Mouse (Mus musculus): ENCODE measurements at regions not wholly inside any gene's neighbourhood (a gene's known extent, or its start where the extent isn't known, plus 50 kb on each side); places are given as distances from the start of the nearest gene placed in this dataset.

DNA sequence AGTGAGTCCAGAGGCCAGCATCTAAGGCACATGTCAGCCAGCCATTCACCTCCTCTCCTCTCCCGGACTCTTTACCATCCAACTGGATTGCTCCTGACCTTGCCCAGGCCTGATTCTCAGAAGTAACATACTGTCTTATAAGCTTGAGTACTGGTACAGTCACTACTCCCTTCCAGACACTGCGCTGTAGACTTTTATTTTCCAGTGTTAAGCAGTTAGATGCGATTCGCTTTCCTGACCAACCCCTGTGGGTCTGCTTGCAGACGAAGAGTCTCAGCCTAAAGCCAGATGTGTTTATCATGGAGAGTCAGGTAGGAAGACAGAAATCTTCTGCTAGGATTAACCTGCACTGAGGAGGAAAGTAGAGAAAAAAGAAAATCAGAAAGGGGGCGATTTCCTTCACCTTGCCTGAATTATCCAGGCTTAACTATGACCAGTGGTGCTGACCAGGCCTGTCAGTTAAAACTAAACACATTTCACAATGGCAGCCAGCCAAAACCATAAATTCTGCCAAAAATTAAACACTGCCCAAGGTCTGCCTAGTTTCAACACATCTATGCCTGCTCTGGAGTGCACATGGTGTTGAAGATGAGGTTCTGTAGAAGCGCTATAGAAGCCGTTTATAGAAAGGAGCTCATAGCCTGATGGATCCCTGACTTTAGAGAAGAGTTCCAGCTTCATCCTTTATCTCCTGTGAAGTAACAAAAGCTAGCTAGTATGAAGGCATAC, 199.5 kb upstream of the Mctp2 start:
- Histone ChIP-seq H3K4me3 (replicated peaks) (no peak overlapping the region), H3K27me3 (replicated peaks) (no peaks in the 10 kb centered on the region), H3K4me2 (replicated peaks) (no peak overlapping the region), H3K9me3 (no peaks in the 10 kb centered on the region), H3K36me3 (no peaks in the 10 kb centered on the region), H3K9ac (no peak overlapping the region), H3K27ac (peak overlapping the region; percentile 66), H3K4me1 (replicated peaks) (no peaks in the 10 kb centered on the region)
- ATAC-seq, result peak; percentile 79
- 44% methylated on average over 8 of the region's 8 CpGs for WGBS

DNA sequence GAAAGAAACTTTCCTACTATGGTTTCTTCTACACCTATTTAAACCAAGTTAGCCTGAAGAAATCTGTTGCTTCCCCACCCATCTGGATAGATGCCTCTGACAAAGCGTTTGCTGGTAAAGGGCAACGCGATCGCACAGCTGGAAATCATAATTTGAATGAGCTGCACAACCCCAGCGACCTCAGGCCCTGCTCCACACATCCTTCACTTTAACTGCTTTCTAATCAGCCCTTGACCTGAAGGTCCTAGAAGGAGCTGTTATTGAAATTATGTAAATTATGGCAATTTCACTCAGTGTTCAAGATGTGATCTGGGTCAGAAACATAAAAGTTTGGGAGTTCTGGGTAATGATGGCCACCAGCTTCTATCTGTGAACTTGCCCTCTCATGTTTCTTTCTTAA, 201.5 kb upstream of the Mctp2 start:
- H3K36me3 ChIP-seq, result no peaks in the 10 kb centered on the region
- 62% methylated on average over 5 of the region's 5 CpGs for WGBS
- no peaks in the 10 kb centered on the region for H3K4me1 ChIP-seq (replicated peaks)
- H3K9me3 ChIP-seq, result no peaks in the 10 kb centered on the region
- ATAC-seq, result no peak
- no peak overlapping the region for H3K27ac ChIP-seq
- no peaks in the 10 kb centered on the region for H3K27me3 ChIP-seq (replicated peaks)
- no peak overlapping the region for H3K4me3 ChIP-seq (replicated peaks)
- no peak overlapping the region for H3K9ac ChIP-seq
- H3K4me2 ChIP-seq (replicated peaks), result no peak overlapping the region

DNA sequence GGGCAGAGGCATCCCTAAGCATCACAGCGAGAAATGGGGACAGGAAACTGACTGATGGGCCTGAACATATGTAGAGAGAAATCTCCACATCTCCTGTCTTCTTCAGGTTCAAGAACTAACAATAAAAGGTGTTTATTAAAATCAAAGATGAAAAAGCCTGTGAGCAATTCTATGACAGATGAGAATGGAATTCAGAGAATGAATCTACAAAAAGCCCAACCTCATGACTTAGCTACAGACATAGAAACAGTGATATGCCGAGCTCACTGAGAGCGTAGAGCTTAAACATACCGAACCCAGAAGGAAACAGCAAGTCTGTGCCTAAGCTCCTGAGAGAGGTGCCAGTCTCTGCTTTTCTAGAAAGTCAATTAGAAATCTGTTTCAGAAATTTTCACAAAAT, 203.7 kb upstream of the Mctp2 start:
- whole genome bisulfite sequencing, result 64% methylated on average over 4 of the region's 4 CpGs

DNA sequence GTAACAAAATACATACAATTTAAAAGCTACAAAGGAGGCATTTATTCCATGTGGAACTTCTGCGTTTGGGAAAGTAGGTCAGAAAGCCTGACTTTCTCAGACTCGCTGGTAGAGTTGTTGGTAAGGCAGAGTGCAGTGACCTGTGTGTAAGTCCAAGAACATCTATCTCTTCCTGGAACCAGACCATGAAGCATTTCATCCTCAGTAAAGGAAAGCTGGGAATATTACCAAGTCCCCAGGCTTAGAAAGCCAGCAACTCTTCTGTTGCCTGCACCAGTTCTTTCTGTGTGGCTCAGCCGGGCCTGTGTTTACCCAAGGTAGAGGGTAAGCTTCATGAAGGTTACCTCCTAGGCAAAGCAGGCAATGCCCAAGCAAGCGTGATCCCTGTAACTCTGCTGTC, 207.0 kb upstream of the Mctp2 start:
- no peak overlapping the region for H3K4me2 ChIP-seq (replicated peaks)
- H3K36me3 ChIP-seq, result no peaks in the 10 kb centered on the region
- ATAC-seq, result no peak
- no peak overlapping the region for H3K4me3 ChIP-seq (replicated peaks)
- WGBS, result 68% methylated on average over 4 of the region's 4 CpGs
- H3K9ac ChIP-seq, result no peak overlapping the region
- H3K4me1 ChIP-seq (replicated peaks), result no peaks in the 10 kb centered on the region
- no peaks in the 10 kb centered on the region for H3K9me3 ChIP-seq
- H3K27ac ChIP-seq, result no peak overlapping the region
- no peaks in the 10 kb centered on the region for H3K27me3 ChIP-seq (replicated peaks)

More for the DNA sequence above, 203.7 kb upstream of the Mctp2 start:
- Histone ChIP-seq H3K36me3 (no peaks in the 10 kb centered on the region), H3K4me1 (replicated peaks) (no peaks in the 10 kb centered on the region), H3K27me3 (replicated peaks) (no peaks in the 10 kb centered on the region), H3K9ac (no peak overlapping the region), H3K27ac (no peak overlapping the region), H3K4me3 (replicated peaks) (no peak overlapping the region), H3K9me3 (no peaks in the 10 kb centered on the region), H3K4me2 (replicated peaks) (no peak overlapping the region)
- no peak for ATAC-seq

DNA sequence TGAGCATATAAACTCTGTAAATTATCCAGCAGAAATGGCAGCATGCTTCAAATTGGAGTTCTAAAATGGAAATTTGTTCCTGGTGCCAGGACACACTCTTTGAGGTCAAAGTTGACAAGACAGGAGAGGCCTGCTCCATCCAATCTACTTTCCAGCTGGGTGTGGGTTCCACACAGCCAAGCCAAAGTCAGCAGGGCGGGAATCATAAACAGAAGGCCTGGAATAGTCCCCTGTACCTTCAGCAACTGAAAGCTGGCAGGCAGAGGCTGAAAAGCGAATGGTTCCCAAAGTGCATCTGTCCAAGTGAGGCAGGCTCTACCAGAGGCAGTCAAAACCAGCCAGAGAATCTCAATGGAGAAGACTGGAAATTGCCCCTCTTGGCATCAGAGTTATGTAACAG, 208.4 kb upstream of the Mctp2 start:
- Histone ChIP-seq H3K4me3 (replicated peaks) (no peak overlapping the region), H3K36me3 (no peaks in the 10 kb centered on the region), H3K9ac (no peak overlapping the region), H3K27ac (no peak overlapping the region), H3K4me1 (replicated peaks) (no peaks in the 10 kb centered on the region), H3K4me2 (replicated peaks) (no peak overlapping the region), H3K9me3 (no peaks in the 10 kb centered on the region), H3K27me3 (replicated peaks) (no peaks in the 10 kb centered on the region)
- WGBS, result 83% methylated on average over 2 of the region's 2 CpGs
- ATAC-seq, result no peak

DNA sequence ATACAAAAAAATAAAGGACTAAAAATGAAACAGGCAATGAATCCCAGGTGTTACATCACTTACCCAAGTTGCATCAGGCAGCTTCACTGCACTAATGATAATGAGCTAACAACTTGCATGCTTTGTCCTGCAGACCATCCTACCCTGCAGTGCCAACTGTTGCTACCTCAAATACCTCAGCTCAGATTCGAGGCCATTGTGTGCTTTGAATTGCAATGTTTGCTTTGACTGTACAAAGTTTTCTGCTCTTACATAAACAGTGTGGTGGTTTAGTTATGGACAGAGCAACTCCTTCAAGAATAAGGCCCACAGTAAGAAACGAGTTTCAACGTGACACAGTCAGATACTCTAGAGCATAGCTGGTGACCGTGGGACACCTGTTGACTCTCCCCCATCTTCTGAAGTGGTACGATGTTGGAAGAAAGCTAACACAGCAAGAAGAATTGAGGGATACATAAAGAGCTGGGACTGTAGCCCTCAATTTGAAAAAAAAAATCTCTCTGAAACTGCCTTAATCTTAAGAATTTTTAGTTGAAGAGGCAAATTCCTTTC, 212.1 kb upstream of the Mctp2 start:
- H3K4me1 ChIP-seq (replicated peaks), result no peaks in the 10 kb centered on the region
- H3K27ac ChIP-seq, result no peak overlapping the region
- no peak overlapping the region for H3K9ac ChIP-seq
- no peaks in the 10 kb centered on the region for H3K9me3 ChIP-seq
- no peaks in the 10 kb centered on the region for H3K27me3 ChIP-seq (replicated peaks)
- H3K4me3 ChIP-seq (replicated peaks), result no peak overlapping the region
- no peak overlapping the region for H3K4me2 ChIP-seq (replicated peaks)
- no peaks in the 10 kb centered on the region for H3K36me3 ChIP-seq
- 57% methylated on average over 5 of the region's 5 CpGs for WGBS
- ATAC-seq, result no peak

DNA sequence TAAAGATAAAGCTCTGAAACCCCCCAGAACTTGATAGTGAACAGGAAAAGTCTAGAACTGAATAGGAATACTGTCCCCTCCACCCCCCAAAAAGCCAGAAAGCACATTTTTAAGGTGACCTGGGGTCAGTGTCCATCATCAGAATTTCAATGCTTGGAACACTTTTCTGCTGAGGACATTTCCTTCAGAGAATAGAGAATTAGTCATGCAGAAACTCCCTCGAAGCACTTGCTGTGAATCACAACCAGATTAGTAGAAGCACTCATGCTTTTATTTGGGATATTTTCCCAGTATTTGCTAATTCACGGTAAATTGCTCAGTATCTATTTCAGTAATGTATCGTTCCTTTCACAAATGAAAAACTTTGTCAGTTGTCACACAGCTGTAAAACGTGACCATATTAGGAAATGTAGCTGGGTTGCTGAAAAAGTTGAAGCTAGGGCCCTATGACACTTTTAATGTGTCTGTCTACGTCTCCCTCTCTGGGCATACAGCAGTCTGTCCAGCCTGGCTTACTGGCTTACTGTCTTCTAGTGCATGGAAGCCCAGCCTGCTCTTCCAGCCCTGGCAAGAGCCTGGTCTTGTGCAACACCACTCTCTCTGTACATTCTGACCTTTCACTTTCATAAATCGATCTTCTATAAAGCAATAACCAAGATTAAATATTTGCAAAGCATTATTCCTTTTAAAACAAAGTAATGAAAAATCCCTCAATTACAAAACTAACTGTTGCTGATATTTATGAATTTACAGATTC, 213.1 kb upstream of the Mctp2 start:
- Histone ChIP-seq H3K4me2 (replicated peaks) (no peak overlapping the region), H3K9me3 (no peaks in the 10 kb centered on the region), H3K27ac (no peak overlapping the region), H3K4me1 (replicated peaks) (no peaks in the 10 kb centered on the region), H3K36me3 (no peaks in the 10 kb centered on the region), H3K4me3 (replicated peaks) (no peak overlapping the region), H3K9ac (no peak overlapping the region), H3K27me3 (replicated peaks) (no peaks in the 10 kb centered on the region)
- ATAC-seq, result no peak
- WGBS, result 59% methylated on average over 6 of the region's 6 CpGs

DNA sequence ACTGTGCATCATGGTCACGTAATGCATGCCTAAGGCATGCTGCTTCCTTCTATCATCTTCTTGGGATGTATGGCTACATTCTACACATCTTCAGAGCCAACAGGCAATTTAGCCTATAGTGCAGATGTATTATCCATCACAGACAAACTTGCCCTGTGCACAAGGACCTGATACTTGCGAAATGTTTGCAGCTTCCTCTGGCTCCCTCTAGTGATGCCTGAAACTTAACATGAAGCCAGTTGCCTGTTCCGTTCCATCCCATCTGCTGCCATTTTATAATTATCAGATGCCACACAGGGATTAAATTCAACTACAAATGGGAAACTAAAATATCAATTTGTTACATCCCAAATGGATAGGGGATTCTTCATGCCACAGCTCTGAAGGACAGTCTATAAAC, 222.5 kb upstream of the Mctp2 start:
- H3K4me3 ChIP-seq (replicated peaks), result no peak overlapping the region
- 87% methylated on average over 3 of the region's 3 CpGs for WGBS

DNA sequence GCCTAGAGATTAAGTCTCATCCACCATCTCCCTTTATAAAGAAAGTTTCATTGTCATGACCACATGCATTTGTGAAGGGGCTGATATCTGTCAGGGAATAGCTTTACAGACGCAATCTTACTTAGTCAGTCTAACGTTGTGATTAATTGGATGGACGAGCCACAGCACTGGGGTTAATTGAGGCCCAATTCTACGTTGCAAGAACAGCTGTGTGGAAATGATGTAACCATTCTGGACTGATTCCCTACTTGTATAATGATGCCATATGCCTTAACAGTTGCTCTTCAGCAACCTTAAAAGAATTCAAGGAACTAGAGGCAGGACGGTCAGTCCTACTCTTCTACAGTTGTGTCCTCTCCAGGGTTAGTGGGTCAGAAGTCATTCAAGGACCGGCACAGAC, 231.9 kb upstream of the Mctp2 start:
- no peak overlapping the region for H3K4me3 ChIP-seq (replicated peaks)
- H3K27ac ChIP-seq, result no peak overlapping the region
- ATAC-seq, result no peak
- H3K9me3 ChIP-seq, result no peaks in the 10 kb centered on the region
- H3K27me3 ChIP-seq (replicated peaks), result no peaks in the 10 kb centered on the region
- WGBS, result 68% methylated on average over 6 of the region's 6 CpGs
- no peak overlapping the region for H3K9ac ChIP-seq
- H3K4me1 ChIP-seq (replicated peaks), result no peaks in the 10 kb centered on the region
- H3K36me3 ChIP-seq, result no peaks in the 10 kb centered on the region
- no peak overlapping the region for H3K4me2 ChIP-seq (replicated peaks)

More for the DNA sequence above, 222.5 kb upstream of the Mctp2 start:
- ATAC-seq, result no peak
- Histone ChIP-seq H3K27ac (no peak overlapping the region), H3K9ac (no peak overlapping the region), H3K9me3 (no peaks in the 10 kb centered on the region), H3K27me3 (replicated peaks) (no peaks in the 10 kb centered on the region), H3K4me2 (replicated peaks) (no peak overlapping the region), H3K4me1 (replicated peaks) (no peaks in the 10 kb centered on the region), H3K36me3 (no peaks in the 10 kb centered on the region)

DNA sequence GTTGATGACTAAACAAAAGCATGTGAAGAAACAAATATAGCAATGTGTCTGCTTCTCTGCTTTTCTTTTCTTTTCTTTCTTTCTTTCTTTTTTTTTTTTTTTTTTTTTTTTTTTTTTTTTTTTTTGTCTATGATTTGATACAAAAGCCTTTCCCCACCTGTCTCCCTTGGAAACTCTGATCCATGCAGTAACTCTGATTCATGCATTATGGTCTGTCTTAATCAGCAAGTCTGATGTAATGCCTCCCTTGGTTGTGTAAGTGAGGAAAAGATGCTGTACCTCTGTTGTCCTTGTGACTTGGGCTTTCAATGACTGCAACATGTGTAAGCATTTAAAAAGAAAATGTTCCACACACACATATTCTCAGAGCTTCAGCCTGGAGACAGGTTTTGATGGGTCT, 233.5 kb upstream of the Mctp2 start:
- H3K27me3 ChIP-seq (replicated peaks), result no peaks in the 10 kb centered on the region
- ATAC-seq, result no peak
- no peak overlapping the region for H3K9ac ChIP-seq

DNA sequence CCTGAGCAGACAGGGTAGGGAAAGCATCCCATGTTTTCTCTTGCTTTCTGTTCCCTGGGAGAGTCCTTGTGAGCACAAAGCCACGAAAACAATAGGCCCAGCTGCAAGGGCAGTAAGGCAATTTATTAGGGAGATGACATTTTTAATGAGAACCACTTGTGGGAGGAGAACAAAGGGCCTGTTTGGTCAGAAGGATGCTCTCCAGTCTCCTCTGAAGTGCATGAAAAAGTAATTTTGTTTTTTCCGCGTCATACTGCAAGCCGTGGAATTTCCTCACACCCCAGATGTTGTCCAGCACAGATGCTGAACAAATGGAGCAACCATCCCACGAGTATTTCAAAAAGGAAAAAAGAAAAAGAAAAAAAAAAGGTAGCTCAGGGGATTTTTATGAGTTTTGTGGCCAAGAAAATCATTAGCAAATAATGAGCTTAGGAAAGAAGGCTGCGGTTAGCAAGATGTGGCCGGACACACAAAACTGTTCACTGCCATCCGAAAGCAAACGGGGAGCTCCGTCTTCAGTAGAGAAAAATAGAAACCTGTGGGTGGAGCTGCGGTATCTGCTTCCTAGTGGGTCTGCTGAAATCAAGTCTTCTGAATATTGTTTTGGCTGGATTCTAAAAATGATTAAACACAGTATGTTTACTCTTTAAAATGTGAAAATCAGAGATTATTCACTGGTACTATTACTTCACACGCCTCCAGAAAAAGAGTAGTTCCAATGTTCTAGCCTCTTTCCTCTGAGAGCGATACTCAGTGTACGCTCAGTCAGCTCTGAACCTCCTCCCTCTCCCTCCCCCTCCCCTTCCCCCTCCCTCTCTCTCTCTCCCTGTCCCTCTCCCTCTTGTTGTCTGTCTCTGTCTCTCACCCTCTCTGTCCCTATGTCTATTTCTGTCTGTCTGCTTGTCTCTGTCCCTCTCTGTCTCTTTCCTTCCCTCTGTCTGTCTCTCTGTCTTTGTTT, 235.4 kb upstream of the Mctp2 start:
- Histone ChIP-seq H3K9ac (no peak overlapping the region), H3K36me3 (no peaks in the 10 kb centered on the region), H3K27me3 (replicated peaks) (no peaks in the 10 kb centered on the region), H3K27ac (no peak overlapping the region), H3K4me3 (replicated peaks) (no peak overlapping the region), H3K4me1 (replicated peaks) (0 out of 2 replicates have a peak, but pooled peaks cover 3% of the 10 kb centered on the region), H3K4me2 (replicated peaks) (0 out of 2 replicates have a peak overlapping the region, but pooled peaks have one; percentile 1), H3K9me3 (no peaks in the 10 kb centered on the region)
- ATAC-seq, result no peak
- 54% methylated on average over 14 of the region's 14 CpGs for WGBS

More for the DNA sequence above, 233.5 kb upstream of the Mctp2 start:
- Histone ChIP-seq H3K36me3 (no peaks in the 10 kb centered on the region), H3K4me2 (replicated peaks) (no peak overlapping the region), H3K9me3 (no peaks in the 10 kb centered on the region), H3K4me1 (replicated peaks) (0 out of 2 replicates have a peak, but pooled peaks cover 3% of the 10 kb centered on the region), H3K4me3 (replicated peaks) (no peak overlapping the region), H3K27ac (no peak overlapping the region)

DNA sequence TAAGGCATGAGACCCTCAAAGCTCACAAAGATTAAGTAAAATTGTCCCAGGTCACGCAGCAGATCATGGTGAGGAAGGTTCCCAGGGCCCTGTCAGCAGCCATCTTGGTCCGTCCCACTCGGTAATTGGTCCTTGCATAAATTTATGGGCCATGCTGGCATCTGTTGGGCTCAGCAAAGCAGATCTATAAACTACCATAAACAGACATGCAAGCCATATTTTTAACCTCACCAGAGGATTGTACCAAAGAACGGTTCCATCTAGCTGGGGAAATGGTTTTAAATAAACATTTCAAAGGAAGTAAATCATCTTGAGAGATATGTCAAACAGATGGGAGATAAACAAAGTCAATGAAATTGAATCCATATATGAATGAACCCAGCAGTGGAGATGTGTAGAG, 237.1 kb upstream of the Mctp2 start:
- no peak for ATAC-seq
- H3K27me3 ChIP-seq (replicated peaks), result no peaks in the 10 kb centered on the region
- no peaks in the 10 kb centered on the region for H3K9me3 ChIP-seq
- H3K4me3 ChIP-seq (replicated peaks), result no peak overlapping the region
- no peak overlapping the region for H3K9ac ChIP-seq
- WGBS, result 41% methylated on average over 4 of the region's 4 CpGs
- H3K4me2 ChIP-seq (replicated peaks), result no peak overlapping the region
- H3K27ac ChIP-seq, result no peak overlapping the region
- 0 out of 2 replicates have a peak, but pooled peaks cover 3% of the 10 kb centered on the region for H3K4me1 ChIP-seq (replicated peaks)
- H3K36me3 ChIP-seq, result no peaks in the 10 kb centered on the region
